In genomic region chr19:45232036-45232410, GRCm38 (mm10) we compare ENCODE assay signal across 10 mouse cellular contexts. TPM values are rescaled to one million over a fixed set of nuclear protein-coding genes. Genes with fewer than 3 reads are reported as not detected.
DNase-seq lines count a peak whose midpoint lies in the region; ATAC-seq and TF ChIP-seq lines count a peak whose summit lies in the region.
"Had no signal": no experiment of that assay in that cellular context is flagged by ENCODE, and none has a peak within 500 bp of the region (broad histone marks: within the 10 kb centered on the region; RNA-seq: fewer than 3 reads in every experiment).

No protein-coding gene starts in this region.

- 0 out of 2 replicates have a peak overlapping the region, but pooled peaks have one; percentile 3 for H3K9ac ChIP-seq in forebrain, embryonic 13.5 days
- H3K9ac ChIP-seq in lung, embryonic 14.5 days, result no peak overlapping the region
- peak overlapping the region; percentile 36; the same call in 1 of the 2 replicates for H3K9ac ChIP-seq in hindbrain, embryonic 15.5 days

- DNase-seq in forebrain, embryonic 10.5 days (ENCODE audit: extremely low spot score, low spot score), result no peak
- DNase-seq in lung, embryonic 14.5 days, result no peak
- DNase-seq in lung, adult 18-20 months, result no peak
- peak; percentile 38 for DNase-seq in retina, postnatal 1 day
- DNase-seq in layer of hippocampus, adult 8-10 months (ENCODE audit: low spot score in 2 of 2), result no peak
- no peak for DNase-seq in layer of hippocampus, adult 11-12 months (ENCODE audit: low spot score)

- peak overlapping the region; percentile 30; the same call in 1 of the 2 replicates for H3K4me3 ChIP-seq in forebrain, embryonic 13.5 days
- no peak overlapping the region for H3K4me3 ChIP-seq in forebrain, embryonic 10.5 days
- peak overlapping the region; percentile 16 for H3K4me3 ChIP-seq in lung, embryonic 14.5 days (ENCODE audit: low read depth, low read length)
- peak overlapping the region; percentile 48 for H3K4me3 ChIP-seq in hindbrain, embryonic 15.5 days
- H3K4me3 ChIP-seq: layer of hippocampus, adult 2 months had no signal

- no peaks in the 10 kb centered on the region for H3K9me3 ChIP-seq in forebrain, embryonic 13.5 days (replicated peaks)
- H3K9me3 ChIP-seq in forebrain, embryonic 10.5 days, result no peaks in the 10 kb centered on the region
- no peaks in the 10 kb centered on the region for H3K9me3 ChIP-seq in lung, embryonic 14.5 days (ENCODE audit: low read depth, low read length)
- H3K9me3 ChIP-seq in hindbrain, embryonic 15.5 days, result no peaks in the 10 kb centered on the region

- WGBS in forebrain, embryonic 13.5 days, result 1% methylated on average over 14 of the region's 14 CpGs
- WGBS in forebrain, embryonic 10.5 days, result under 1% methylated on average over 14 of the region's 14 CpGs
- WGBS in lung, embryonic 14.5 days, result 1% methylated on average over 14 of the region's 14 CpGs
- under 1% methylated on average over 14 of the region's 14 CpGs for WGBS in hindbrain, embryonic 15.5 days

- peak overlapping the region; percentile 53; the same call in 1 of the 2 replicates for H3K4me2 ChIP-seq in forebrain, embryonic 13.5 days
- no peak overlapping the region for H3K4me2 ChIP-seq in lung, embryonic 14.5 days
- peak overlapping the region; percentile 55 for H3K4me2 ChIP-seq in hindbrain, embryonic 15.5 days

- peaks cover 96% of the 10 kb centered on the region for H3K27me3 ChIP-seq in forebrain, embryonic 13.5 days
- H3K27me3 ChIP-seq in forebrain, embryonic 10.5 days (ENCODE audit: poor library complexity, severe bottlenecking), result peaks cover 100% of the 10 kb centered on the region
- H3K27me3 ChIP-seq in lung, embryonic 14.5 days (ENCODE audit: insufficient read depth, low read length), result peaks cover 100% of the 10 kb centered on the region
- H3K27me3 ChIP-seq in hindbrain, embryonic 15.5 days, result peaks cover 50% of the 10 kb centered on the region

- no peak overlapping the region for H3K27ac ChIP-seq in forebrain, embryonic 13.5 days
- no peak overlapping the region for H3K27ac ChIP-seq in forebrain, embryonic 10.5 days
- H3K27ac ChIP-seq in lung, embryonic 14.5 days (ENCODE audit: low read depth), result no peak overlapping the region
- peak overlapping the region; percentile 85 for H3K27ac ChIP-seq in hindbrain, embryonic 15.5 days (replicated peaks)
- H3K27ac ChIP-seq: layer of hippocampus, adult 2 months; macrophage had no signal

- ATAC-seq in forebrain, embryonic 13.5 days, result no peak
- ATAC-seq in lung, embryonic 14.5 days (ENCODE audit: insufficient read depth), result no peak
- no peak for ATAC-seq in hindbrain, embryonic 15.5 days (ENCODE audit: low FRiP score, low read depth)

- TF ChIP-seq CTCF in lung, embryonic 14.5 days (IDR thresholded peaks at IDR 0.05; ENCODE audit: low read depth), result no peak

- H3K4me1 ChIP-seq in forebrain, embryonic 13.5 days, result peaks cover 41% of the 10 kb centered on the region
- H3K4me1 ChIP-seq in forebrain, embryonic 10.5 days, result peaks cover 57% of the 10 kb centered on the region
- H3K4me1 ChIP-seq in lung, embryonic 14.5 days (ENCODE audit: insufficient read depth), result 0 out of 2 replicates have a peak, but pooled peaks cover 3% of the 10 kb centered on the region
- peaks cover 47% of the 10 kb centered on the region for H3K4me1 ChIP-seq in hindbrain, embryonic 15.5 days (replicated peaks)

- no peaks in the 10 kb centered on the region for H3K36me3 ChIP-seq in forebrain, embryonic 13.5 days (ENCODE audit: poor library complexity, severe bottlenecking)
- no peaks in the 10 kb centered on the region for H3K36me3 ChIP-seq in forebrain, embryonic 10.5 days (replicated peaks)
- no peaks in the 10 kb centered on the region for H3K36me3 ChIP-seq in lung, embryonic 14.5 days (ENCODE audit: insufficient read depth)
- no peaks in the 10 kb centered on the region for H3K36me3 ChIP-seq in hindbrain, embryonic 15.5 days

RNA-seq across cellular contexts. Expression of gene Lbx1, which starts 3.6 kb away (rescaled TPM):
- not detected in 2 replicates for polyA plus RNA-seq in forebrain, embryonic 13.5 days (2015; fragmentation: Nextera tagmentation; extraction: Ambion mirVana)
- polyA plus RNA-seq in forebrain, embryonic 10.5 days (2016; fragmentation: Nextera tagmentation; extraction: Ambion mirVana), result not detected in 2 replicates
- not detected in 2 replicates for polyA plus RNA-seq in lung, embryonic 14.5 days (2014; fragmentation: Nextera tagmentation; extraction: Ambion mirVana)
- 9.9 and 12.2 TPM in 2 replicates for polyA plus RNA-seq in hindbrain, embryonic 15.5 days (2015; fragmentation: Nextera tagmentation; extraction: Ambion mirVana)
- total RNA-seq in layer of hippocampus, adult 8-10 months (2022), result not detected
- total RNA-seq: layer of hippocampus, adult 2 months had no signal
- polyA plus RNA-seq: macrophage had no signal

Comparison
In these comparisons a context has a peak if more than half of its experiments do, and no peak if none do; other contexts are left out.
1. RNA of gene Lbx1, which starts 3.6 kb away (polyA plus RNA-seq): 9.9 to 12.2 TPM in hindbrain, embryonic 15.5 days; not detected in forebrain, embryonic 13.5 days, not detected in forebrain, embryonic 10.5 days and not detected in lung, embryonic 14.5 days; every median in the first group is over 10 times any median in the second.